Mouse (Mus musculus): Measurements from ENCODE around the gene A930033H14Rik. TPM values are rescaled to one million over a fixed set of nuclear protein-coding genes. Genes with fewer than 3 reads are reported as not detected.
A peak's percentile ranks its signal among the peaks of the same experiment; 100 is the strongest.

A930033H14Rik gene
- total RNA-seq, 2 experiments from 2014 or later = 0.92 to 1.8 TPM

DNA sequence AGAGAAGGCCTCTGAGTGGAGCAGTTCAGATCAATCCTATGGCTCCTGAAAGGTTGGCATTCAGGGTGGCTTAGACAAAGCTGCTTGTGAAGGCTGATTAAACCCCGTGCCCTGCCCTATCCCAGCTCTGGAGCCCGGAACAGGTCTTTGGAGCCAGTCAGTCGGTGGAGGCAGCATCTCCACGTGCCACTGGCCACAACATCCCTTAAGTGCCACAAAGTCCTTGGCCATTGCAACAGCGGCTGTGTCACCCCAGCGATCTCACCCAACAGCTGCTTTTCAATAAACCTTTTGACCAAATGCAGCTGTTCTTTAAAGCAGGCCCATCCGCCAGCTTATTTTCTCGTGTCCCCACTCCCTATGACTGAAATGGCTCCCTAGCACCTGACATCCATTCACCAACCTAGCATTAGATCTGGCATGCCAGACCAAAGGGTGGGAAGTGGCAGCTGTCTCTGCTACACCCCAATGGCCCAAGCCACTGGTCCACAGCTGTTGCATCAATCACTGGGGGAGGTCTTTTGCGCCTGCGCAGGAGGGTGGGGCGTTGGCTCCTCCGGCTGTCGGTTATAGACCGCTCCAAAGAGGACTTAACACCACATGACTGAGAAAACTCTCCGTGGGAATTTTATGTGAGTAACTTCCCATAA is 4.8 kb downstream of the A930033H14Rik start:
- DNase-seq (ENCODE audit: low spot score) = no peak
- intact Hi-C loops (cut with DNase I) = no loop called here

DNA sequence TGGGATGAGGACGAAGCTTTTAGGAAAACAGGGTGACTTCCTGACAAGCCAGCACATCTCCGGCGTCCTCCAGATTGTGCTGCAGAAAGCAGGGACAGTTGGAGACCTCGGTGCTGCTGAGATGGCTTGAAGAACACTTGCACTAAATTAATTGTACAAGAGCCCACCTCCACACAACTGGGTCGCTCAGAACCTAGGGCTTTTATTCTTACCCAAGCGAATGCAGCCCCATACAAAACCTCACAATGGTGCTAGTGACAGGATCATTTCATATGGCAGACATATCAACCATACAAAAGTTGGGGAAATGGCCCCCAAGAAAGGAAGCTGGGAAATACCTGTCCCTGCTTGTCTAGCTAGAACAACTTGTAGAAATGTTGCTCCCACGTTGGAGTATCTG is 5.4 kb downstream of the A930033H14Rik start:
- no peak for DNase-seq (ENCODE audit: low spot score)
- intact Hi-C loops (cut with DNase I) = no loop called here

DNA sequence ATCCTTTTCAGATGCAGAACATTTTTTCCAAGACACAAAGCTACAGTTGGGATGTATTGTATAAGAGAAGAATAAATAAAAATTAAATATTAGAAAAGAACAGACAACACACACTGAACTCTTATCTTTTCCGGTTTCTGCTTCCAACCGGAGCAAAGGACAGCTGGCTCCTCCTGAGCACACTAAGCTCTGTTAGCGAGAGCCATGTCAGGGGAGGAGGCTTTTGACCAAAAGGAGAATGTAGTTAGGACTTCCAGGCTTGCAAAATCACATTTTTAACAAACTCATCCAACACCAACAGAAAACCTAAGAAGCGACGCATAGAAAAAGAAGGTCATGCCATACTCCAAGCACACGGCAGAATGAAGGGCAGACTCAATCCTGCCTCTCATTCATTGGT is 6.8 kb downstream of the A930033H14Rik start:
- intact Hi-C loops (cut with DNase I) = no loop called here
- DNase-seq (ENCODE audit: low spot score) = no peak

DNA sequence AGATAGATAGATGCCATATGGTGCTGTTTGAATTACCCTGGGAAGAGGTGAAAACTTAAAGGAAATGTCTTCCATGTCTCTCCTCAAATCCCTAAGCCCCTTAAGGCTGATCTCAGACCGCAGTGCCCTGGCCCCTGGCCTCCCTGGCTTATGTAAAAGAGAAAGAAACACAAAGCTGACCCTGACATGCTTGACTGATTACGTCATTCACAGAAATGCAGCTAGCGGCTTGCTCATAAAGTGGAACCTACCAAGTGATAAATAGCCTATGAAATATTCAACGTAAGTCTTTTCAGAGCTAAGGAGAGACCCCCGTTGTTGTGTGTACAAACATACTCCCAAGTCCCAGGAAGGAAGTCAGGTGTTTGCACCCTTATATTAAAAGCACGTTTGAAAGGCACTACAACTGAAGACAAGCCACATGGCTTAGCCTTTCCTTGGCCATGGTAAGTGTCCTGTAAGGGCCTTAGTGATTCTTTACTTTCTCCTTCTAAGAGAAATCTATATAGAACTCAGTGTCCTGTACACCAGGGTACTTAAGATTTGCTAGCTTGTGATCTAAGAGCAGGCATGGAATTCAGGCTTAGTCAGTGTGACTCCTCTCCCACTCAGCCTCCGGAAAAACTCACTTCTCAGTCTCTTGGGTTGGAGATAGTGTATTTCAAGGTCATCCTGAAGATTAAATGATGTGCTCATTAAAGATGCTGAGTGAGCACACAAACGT is 8.1 kb downstream of the A930033H14Rik start:
- no peak for DNase-seq (ENCODE audit: low spot score)
- intact Hi-C loops (cut with DNase I) = no loop called here

DNA sequence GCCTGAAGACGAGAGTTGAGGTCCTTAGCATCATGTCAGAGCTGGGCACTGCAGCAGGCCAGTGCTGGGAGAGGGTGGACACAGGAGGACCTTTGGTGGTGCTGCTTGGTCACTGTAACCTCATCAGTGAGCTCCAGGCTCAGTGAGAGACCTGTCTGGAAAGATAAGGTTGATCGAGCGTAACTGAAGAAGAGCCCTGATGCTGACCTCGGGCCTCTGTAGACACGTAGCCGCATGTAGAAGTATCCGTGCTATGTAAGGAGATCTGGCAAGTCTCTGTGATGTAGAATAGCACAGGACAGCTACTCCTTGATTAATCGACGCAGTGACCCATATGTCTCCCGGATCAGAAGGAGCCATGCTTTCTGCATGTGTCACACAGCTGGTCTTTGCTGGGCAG is 19.2 kb downstream of the A930033H14Rik start:
- intact Hi-C loops (cut with DNase I) = no loop called here
- DNase-seq (ENCODE audit: low spot score) = no peak

DNA sequence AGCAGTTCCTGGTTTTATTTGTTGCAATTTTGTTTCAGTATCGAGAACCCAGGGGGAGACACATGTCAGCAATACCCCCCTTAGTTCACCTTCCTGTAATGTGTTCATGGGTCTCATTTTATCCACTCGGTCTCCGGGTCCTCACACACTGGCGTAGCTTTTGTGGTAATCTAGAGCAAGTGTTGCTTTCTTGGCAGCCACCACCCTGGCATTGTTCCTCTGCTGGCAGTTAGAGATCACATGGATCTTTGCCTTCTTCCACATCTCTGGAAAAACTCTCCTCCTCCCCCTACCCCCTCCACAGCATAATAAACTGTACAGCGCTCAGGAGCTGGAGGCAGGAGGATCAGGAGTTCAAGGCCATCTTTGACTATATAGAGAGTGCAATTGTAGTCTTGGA is 20.6 kb downstream of the A930033H14Rik start:
- no peak for DNase-seq (ENCODE audit: low spot score)
- intact Hi-C loops (cut with DNase I) = no loop called here

DNA sequence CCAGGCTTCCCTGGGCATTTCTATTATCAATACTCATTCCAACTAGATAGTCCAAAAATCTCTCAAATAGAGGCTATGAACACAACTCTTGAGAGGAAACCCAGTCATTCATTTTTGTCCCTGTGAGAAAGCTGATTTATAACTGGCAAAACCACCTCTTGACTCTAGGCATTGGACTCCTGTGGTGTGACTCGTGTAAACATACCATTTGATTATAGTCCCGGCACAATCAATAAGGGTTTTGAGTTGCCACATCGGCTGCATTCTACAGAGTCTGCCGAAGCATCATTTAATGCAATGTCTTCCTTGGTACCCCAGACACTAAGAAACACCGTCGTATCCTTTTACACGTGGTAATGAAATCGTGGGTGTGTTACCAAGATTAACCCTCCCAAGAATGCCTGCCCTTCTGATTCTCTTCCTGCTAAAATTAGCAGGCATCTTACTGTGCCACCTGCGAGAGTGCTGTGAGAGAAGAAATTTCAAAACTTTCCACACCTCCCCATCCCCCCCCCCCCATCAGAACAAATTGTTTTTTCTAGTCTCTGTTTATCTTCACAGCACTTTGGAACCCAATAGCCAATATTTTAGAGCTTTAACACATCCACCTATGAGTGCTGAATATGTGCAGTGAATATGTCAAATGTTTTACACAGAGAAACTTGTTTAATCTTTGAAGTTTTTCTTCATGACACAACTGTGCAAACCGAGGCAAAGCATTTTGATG is 22.3 kb downstream of the A930033H14Rik start:
- intact Hi-C loops (cut with DNase I) = no loop called here

DNA sequence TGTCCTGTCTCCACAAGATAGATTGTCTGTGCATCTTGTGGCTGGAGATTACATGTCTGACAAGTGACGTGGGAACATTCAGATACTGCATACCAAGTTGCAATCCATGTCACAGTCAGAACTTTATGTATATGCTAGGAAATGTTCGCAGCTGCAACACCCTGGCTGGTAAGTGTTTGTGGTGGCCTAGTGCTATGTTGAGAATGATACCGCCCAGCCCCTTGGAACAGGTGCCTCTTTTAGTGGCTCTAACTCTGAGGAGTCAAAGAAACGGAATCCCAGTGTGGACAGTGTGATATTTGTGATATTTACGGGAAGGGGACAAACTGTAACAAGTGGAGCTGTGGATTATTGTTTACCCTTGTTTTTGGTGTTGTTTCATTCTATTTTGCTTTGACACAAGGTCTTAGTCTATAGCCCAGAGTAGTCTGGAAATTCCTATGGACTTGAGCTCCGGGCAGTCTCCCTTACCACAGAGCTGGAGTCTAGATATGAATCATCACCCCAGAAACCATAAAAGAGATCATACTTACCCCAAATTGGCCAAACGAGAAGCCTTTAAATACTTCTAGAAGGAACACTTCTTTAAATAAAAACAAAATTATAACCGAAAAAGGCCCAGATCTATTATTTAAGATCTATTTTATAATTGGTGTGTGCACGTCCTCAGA is 25.0 kb downstream of the A930033H14Rik start:
- DNase-seq (ENCODE audit: low spot score) = no peak
- intact Hi-C loops (cut with DNase I) = no loop called here

More for the DNA sequence above, 22.3 kb downstream of the A930033H14Rik start:
- DNase-seq (ENCODE audit: low spot score) = no peak

DNA sequence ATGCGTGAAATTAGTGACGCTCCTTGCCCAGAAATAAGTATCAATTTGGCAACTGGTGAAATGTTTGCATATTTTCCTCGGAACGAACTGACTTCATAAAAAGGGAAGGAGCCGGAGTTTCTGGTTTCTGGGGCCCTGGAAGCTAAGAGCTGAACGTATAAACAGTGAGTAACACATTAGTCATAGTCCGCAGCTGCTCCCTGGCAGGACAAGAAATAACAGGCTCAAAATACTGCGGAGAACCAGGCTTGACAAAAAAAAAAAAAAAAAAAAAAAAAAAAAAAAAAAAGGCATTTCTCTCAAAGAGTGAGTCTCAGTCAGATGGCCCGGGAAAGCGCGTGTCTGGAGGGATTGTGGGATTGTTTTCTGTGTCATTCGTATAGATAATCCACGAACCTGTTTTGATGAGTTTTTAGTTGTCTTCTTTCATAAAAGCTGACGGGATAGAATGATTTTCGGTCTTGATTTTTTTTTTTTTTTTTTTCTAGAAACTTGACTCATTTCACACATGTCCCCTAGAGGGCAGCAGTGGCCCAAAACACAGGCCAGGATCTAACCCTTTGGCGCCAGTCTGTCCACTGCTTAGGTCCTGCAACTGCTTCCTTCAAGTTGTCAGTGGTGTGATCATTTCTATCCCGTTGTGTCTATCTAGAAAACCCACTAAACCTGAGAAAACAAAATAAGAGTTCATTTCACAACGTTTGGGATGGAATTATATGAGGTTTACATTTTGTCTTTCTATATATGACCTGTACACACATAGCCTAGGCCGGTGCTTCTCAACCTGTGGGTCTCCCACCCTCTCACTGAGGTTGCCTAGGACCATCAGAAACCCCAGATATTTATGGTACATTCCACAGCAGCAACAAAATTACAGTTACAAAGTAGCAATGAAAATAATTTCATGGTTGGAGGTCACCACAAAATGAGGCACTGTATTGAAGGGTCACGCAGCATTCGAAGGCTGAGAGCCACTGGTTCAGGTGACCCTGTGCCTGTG is 26.7 kb downstream of the A930033H14Rik start:
- DNase-seq (ENCODE audit: low spot score) = peak; percentile 41
- intact Hi-C loops (cut with DNase I) = loop anchor here (1.0 kb wide), 1 partner anchor 121 kb away; no protein-coding TSS in a partner anchor

DNA sequence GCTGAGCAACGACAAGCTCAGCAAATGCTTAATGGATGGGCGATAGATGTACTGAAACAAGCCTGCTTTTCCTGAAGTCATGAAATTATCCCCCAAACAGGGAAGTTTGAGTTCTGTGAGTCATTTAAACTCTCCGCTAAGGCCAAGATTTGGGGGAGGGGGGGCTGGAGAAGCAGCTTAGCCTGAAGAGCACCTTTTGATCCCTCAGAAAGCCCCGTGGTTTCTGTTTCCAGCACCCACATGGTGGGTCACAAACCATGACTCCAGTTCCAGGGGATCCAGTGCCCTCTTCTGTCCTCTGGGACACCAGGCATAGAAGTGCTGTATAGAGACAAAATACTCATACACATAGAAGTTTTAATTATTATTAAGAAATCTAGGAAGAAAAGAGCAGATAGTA is 27.5 kb downstream of the A930033H14Rik start:
- no peak for DNase-seq (ENCODE audit: low spot score)
- intact Hi-C loops (cut with DNase I) = no loop called here

DNA sequence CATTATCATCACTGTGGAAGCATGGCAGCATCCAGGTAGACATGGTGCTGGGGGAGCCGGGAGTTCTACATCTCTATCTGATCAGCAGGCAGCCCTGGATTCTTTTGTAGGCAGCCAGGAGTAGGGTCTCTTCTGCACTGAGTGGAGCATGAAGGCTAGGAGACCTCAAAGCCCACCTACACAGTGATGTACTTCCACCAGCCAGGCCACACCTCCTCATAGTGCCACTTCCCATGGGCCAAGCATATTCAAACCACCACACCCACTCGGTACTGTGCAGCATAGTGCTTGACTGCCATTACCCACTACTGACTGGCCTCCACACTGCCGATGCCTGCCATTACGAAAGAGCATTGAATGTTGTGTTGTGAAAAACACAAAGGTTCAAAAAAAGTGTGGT is 28.0 kb downstream of the A930033H14Rik start:
- DNase-seq (ENCODE audit: low spot score) = no peak
- intact Hi-C loops (cut with DNase I) = no loop called here

DNA sequence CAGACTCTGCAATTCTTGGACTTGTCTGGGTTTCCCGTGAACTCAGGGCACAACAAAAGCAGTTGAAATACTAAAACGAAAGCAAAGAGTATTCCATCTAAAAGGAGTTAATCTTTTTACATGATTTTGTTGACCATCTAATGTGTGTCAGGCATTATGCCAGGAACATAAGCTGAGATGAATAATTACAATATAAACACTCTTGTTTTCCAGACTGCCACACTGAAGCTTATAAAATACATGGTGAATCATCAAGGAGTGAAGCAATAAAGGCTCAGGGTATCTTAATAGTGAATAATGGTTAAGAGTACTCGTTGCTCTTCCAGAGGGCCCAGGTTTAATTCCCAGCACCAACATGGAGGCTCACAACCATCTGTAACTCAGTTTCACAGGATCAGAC is 31.9 kb downstream of the A930033H14Rik start:
- no peak for DNase-seq (ENCODE audit: low spot score)
- intact Hi-C loops (cut with DNase I) = no loop called here

DNA sequence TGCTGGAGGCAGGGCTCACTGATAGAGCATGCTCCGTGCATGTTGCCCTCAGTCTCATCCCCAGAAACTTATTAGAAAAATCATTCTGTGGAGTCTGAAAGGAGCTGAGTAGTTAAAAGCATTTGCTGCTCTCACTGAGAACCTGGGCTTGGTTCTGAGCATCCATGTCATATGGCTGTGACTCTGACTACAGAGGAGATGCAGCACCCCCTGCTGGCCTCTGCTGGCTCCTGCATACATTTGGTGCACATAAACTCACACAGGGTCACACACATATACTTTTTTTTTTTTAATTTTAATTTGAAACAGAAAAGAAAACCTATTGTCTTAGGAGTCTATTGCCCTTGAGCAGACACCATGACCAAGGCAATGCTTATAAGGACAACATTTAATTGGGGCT is 33.6 kb downstream of the A930033H14Rik start:
- intact Hi-C loops (cut with DNase I) = no loop called here
- DNase-seq (ENCODE audit: low spot score) = no peak

DNA sequence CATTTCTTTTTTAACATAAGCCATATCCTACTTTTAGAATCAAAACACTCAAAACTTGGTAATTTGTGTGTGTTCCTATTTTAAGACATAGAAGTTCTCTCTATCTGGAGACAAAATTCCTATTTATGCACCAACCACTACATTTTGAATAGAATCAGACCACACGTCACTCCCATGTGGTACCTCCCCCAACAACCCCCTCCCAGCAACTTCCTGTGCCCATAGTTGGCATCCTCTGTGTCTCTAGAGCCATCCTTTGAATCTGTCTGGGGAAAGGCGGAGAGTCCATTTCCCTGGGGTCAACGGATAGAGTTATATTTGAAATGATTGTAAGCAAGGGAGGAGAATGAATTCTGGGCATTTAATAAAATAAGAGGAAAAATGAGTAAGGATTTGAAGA is 36.8 kb downstream of the A930033H14Rik start:
- intact Hi-C loops (cut with DNase I) = no loop called here
- no peak for DNase-seq (ENCODE audit: low spot score)

DNA sequence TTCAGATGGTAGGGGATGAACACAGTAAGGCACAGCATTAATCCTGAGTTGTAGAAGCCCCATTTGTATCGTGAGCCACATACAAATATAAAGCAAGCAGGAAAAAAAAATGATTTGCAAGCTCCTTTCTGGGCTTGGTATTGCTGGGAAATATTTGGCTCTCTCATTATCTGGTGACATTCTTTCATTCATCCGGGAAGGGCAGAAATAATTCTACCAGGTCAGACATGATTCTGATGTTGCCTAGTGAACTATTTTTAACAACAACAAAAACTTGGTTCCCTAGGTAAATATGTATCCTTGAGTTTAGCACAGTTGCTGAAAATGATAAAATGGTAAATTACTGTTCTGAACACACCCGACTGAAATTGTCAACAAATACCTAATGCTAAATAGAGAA is 40.5 kb downstream of the A930033H14Rik start:
- DNase-seq (ENCODE audit: low spot score) = no peak
- intact Hi-C loops (cut with DNase I) = no loop called here

DNA sequence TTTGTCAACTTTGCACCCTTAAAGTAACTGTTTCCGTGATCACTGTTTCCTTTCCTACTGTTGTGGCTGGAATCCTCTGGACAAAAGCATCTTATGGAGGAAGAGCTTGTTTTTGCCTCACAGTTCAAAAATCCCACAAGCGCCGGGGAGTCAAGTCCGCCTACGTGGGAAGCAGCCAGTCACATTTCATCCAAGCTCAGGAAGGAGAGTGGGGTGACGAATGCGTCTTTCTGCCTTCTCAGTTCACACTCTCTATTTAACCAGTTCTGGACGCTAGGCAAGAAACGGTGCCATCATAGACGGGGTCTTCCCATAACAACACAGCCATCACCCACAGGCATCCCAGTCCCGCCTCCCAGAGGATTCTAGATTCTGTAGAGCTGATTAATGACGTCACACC is 46.4 kb downstream of the A930033H14Rik start:
- intact Hi-C loops (cut with DNase I) = no loop called here

DNA sequence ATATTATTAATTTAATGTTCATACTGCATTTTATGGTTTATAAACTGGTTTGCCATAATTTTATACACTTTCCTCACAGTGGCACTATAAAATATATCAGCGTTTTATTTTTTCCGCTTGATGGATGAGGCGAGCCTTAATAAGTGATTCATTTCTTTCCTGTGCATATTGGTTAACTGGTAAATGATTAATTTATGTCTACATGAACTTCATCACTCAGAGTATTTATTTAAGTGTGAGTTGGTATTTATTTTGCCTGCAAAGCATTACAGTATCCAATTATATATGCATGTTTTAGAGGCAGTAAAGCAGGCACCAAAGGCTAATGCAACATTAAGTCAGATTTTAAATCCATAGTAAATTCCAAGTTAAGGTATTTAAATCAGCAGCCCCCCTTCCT is 47.1 kb downstream of the A930033H14Rik start:
- DNase-seq (ENCODE audit: low spot score) = no peak
- intact Hi-C loops (cut with DNase I) = no loop called here

More for the DNA sequence above, 46.4 kb downstream of the A930033H14Rik start:
- no peak for DNase-seq (ENCODE audit: low spot score)

DNA sequence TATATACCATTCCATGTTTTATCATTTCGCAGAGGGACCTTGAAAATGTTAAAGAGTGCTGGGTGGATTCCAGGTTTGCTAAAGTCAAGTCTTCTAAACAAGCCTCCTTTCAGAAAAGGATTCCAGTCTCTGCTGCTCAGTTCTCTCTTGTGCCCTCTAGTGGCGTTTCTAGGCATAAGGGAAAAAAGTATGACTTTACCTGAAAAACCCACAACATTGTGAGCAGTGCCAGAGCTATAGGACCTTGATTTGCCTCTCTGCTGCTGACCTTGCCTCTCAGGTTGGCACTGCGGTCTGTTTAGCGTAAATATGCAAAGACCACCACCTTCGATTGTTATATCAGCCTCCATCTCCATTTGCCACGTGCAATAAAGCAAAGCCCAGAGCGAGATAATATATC is 47.8 kb downstream of the A930033H14Rik start:
- intact Hi-C loops (cut with DNase I) = no loop called here
- DNase-seq (ENCODE audit: low spot score) = no peak

DNA sequence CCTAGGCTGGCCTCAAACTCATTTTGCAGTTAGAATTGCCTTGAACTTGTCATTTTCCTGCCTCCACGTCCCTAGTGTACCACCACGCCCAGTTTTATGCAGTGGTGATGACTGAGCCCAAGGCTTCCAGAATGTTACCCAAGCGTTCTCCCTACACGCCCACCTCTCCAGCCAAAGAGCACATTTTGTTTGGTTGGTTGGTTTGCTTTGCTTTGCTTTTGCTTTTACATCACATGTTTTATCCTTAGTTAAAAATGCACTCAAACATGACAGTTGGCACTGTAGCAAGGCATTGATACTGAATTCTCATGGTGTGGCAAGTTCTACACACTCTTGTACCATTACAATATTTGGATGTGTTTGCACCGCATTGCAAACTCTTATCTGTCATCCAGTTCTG is 49.7 kb downstream of the A930033H14Rik start:
- DNase-seq (ENCODE audit: low spot score) = no peak
- intact Hi-C loops (cut with DNase I) = no loop called here
